Mouse (Mus musculus) hindbrain, embryonic 12.5 days (tissue): ENCODE measurements at regions not wholly inside any gene's neighbourhood (a gene's known extent, or its start where the extent isn't known, plus 50 kb on each side); places are given as distances from the start of the nearest gene placed in this dataset.

Experiments used
- ATAC-seq: fragments of 200-750 bp; cut with Nextera tagmentation; 2 replicates; pipeline ENCODE4 v1.8.0; 2017; ENCODE audit warnings: moderate TSS enrichment; ENCODE audit not compliant: low FRiP score
- H3K27ac ChIP-seq: fragments of 300-500 bp; sonication (generic); 2 replicates; pipeline ENCODE4 v1.5.1; 2016; ENCODE audit warnings: mild to moderate bottlenecking
- H3K27me3 ChIP-seq: fragments of 300-500 bp; sonication (generic); 2 replicates; pipeline ENCODE4 v1.6.1; 2016; ENCODE audit warnings: mild to moderate bottlenecking
- H3K36me3 ChIP-seq: fragments of 300-500 bp; sonication (generic); 2 replicates; pipeline ENCODE4 v1.6.1; 2016; ENCODE audit warnings: mild to moderate bottlenecking
- H3K4me1 ChIP-seq: fragments of 300-500 bp; sonication (generic); 2 replicates; pipeline ENCODE4 v1.6.1; 2016
- H3K4me2 ChIP-seq: fragments of 300-500 bp; sonication (generic); replicated peaks from 2 replicates; pipeline ENCODE4 v1.6.1; 2016; ENCODE audit warnings: mild to moderate bottlenecking
- H3K4me3 ChIP-seq: fragments of 300-500 bp; sonication (generic); 2 replicates; pipeline ENCODE4 v1.5.1; 2016; ENCODE audit warnings: mild to moderate bottlenecking
- H3K9ac ChIP-seq: fragments of 300-500 bp; sonication (generic); 2 replicates; pipeline ENCODE4 v1.6.1; 2016; ENCODE audit warnings: mild to moderate bottlenecking, moderate library complexity
- H3K9me3 ChIP-seq: fragments of 300-500 bp; sonication (generic); replicated peaks from 2 replicates; pipeline ENCODE4 v1.6.1; 2016; ENCODE audit warnings: mild to moderate bottlenecking
- WGBS: fragments of 180-500 bp; shearing (Covaris S2); methylation state at CpG from one replicate; pipeline ENCODE4 v1.1.7; 2016; 5-methylcytosine and 5-hydroxymethylcytosine counted together

DNA sequence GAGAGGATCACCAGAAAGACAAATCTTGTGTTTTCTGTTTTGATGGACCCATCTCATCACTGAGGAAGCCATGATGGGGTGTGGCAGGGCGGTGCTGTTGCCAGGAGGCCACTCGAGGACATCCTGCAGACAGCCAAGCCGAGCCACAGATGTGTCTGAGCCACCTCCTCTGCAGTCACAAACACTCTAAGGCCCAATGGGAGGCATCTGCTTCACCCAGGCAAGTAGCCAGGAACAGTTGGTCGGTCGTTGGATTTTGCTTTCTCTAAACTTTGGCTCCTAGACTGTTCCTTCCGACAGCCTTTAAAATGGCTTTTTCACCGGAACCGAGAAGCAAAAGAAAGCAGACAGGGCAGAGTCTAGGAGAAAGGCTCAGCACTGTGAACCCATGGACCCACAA, 90.5 kb downstream of the Gas1 start:
- no peak for ATAC-seq
- Histone ChIP-seq H3K9ac (no peak overlapping the region), H3K36me3 (no peaks in the 10 kb centered on the region), H3K27me3 (peaks cover 6% of the 10 kb centered on the region), H3K9me3 (0 out of 2 replicates have a peak, but pooled peaks cover 2% of the 10 kb centered on the region), H3K27ac (no peak overlapping the region), H3K4me2 (no peak overlapping the region), H3K4me3 (no peak overlapping the region), H3K4me1 (peaks cover 10% of the 10 kb centered on the region)
- WGBS = 95% methylated on average over 8 of the region's 8 CpGs

DNA sequence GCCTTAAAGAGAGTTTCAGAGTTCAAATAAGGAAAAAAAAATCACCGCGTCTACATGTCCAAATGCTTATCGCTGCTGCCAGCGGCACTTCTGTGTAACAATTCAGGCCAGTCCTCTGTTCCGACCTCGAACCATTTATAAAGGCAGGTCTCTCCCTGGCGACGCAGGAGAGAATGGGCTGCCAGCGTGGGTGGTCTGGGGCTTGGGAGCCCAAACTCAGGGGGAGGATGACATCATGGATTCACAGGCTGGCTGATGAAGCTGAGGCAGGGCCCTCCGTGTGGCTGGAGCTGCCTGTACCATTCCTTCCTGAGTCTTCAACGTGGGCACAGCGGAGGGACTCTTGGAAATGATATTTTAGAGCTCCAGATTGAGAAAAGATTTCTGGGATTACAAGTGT, 92.2 kb downstream of the Gas1 start:
- Histone ChIP-seq H3K9me3 (no peaks in the 10 kb centered on the region), H3K4me1 (peaks cover 10% of the 10 kb centered on the region), H3K9ac (no peak overlapping the region), H3K4me2 (peak overlapping the region; percentile 42), H3K27ac (no peak overlapping the region), H3K4me3 (no peak overlapping the region), H3K27me3 (peaks cover 6% of the 10 kb centered on the region), H3K36me3 (no peaks in the 10 kb centered on the region)
- 8% methylated on average over 12 of the region's 12 CpGs for WGBS
- peak; percentile 66; the same call in 1 of the 2 replicates for ATAC-seq

DNA sequence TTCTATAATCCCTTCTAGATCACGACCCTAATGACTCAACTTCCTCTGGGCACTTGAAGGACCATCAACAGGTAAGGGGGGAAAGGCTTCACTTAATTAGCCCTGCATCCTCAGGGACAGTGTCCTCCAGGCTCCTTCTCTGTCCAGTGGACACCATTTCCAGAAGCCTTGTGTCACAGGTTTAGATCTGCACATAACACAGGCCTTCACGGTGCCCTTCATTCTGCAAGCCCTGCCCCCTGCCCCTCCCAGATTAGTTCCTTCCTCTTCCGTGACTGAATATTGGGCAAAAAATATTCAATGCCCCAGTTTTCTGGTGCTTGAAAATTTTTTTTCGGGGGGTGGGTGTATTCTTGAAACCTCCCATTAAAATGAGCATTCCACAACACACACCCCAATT, 92.9 kb downstream of the Gas1 start:
- 63% methylated on average over 4 of the region's 4 CpGs for WGBS
- Histone ChIP-seq H3K9me3 (no peaks in the 10 kb centered on the region), H3K27ac (no peak overlapping the region), H3K36me3 (no peaks in the 10 kb centered on the region), H3K4me3 (no peak overlapping the region), H3K4me2 (no peak overlapping the region), H3K4me1 (peaks cover 10% of the 10 kb centered on the region), H3K27me3 (peaks cover 6% of the 10 kb centered on the region), H3K9ac (no peak overlapping the region)
- ATAC-seq = no peak

DNA sequence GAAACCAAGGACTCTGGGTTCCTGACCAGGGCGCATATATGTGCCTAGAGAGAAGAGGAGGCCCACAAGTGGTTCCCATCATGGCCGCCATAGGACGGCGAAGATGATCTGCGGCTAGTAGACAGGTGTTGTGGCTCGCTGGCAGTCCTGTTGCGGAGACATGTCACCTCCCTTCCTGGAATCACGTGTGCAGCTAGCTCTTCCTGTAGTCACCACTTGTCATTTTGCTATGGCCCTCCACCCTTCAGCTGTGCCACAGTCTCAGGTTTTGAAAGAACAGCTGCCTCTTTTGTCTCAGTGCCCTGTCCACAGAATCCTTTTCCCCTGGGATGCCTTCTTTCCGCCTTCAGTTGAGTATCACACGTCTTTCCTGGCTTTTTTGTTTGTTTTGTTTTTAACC, 97.1 kb downstream of the Gas1 start:
- ATAC-seq = no peak
- 78% methylated on average over 10 of the region's 10 CpGs for WGBS
- no peaks in the 10 kb centered on the region for H3K9me3 ChIP-seq

DNA sequence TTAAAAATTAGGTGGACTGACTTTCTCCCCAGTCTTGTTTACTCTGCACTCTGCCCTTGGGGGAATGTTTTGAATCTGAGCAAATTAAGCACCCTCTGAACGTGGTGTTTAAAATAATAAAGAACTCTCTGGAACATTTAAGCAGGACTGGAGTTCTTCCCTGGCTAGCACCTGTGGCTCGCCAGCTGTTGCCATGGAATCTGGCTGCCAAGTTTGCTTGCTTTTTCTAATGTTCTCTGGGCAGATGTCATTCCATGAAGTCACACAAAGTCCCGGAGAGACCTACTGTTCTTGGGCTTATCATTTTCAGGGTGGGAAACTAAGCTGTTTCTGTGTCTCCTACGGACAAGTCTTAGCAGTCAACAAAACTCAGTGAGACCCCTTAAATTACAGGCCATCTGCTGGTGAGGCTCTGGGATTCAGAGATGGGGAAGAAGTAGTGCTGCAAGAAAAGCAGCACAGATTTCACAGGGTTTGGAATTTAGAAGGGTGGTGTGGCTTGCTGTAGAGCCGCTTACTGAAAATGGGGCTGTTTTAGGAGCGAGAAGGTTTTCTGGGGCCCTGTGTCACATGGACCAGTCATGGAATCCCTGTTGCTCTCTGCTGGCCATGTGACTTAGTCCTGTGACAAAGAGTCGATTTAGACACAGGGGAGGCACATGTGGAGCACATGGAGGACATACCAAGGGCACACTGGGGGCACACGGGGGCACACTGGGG, 98.7 kb downstream of the Gas1 start:
- ATAC-seq = no peak
- H3K9me3 ChIP-seq = no peaks in the 10 kb centered on the region
- no peak overlapping the region for H3K9ac ChIP-seq
- H3K4me3 ChIP-seq = no peak overlapping the region
- H3K27me3 ChIP-seq = peaks cover under 1% of the 10 kb centered on the region; the same call in 1 of the 2 replicates
- 77% methylated on average over 8 of the region's 8 CpGs for WGBS
- H3K4me1 ChIP-seq = 0 out of 2 replicates have a peak, but pooled peaks cover 4% of the 10 kb centered on the region
- H3K36me3 ChIP-seq = no peaks in the 10 kb centered on the region
- H3K27ac ChIP-seq = no peak overlapping the region
- no peak overlapping the region for H3K4me2 ChIP-seq

More for the DNA sequence above, 97.1 kb downstream of the Gas1 start:
- Histone ChIP-seq H3K27me3 (peaks cover 6% of the 10 kb centered on the region), H3K36me3 (no peaks in the 10 kb centered on the region), H3K27ac (no peak overlapping the region), H3K4me3 (no peak overlapping the region), H3K9ac (no peak overlapping the region), H3K4me1 (peaks cover 10% of the 10 kb centered on the region), H3K4me2 (no peak overlapping the region)

DNA sequence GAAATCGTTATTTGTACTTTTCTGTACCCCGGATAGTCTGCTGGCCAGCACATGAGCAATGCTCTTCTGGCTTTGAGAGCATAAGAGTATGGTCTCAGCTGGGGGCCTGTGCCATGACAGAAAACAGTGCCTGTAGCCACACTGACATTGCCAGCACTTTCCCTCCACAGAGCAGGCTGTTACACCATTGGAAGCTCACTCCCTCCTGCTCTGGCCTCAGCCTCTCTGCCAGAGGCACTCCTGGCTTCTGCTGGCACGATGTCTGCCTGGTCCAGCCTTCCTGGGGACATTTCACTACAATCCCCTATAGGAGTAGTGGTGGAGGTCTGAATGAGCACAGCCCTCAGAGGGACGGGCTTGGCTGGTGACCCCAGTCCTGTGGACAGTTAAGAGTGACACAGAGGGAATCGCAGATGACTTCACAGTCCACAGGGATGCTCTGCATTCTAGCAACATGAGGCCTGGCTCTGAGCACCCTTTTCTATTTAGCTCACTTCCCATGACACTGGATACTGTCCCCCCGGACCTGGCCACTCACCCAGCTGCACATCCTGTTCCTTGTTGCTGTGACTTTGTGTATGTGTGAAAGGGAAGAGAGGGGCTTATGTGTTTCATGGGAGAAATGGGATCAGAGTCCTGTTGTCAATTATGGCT, 100.9 kb downstream of the Gas1 start:
- no peaks in the 10 kb centered on the region for H3K36me3 ChIP-seq
- no peaks in the 10 kb centered on the region for H3K9me3 ChIP-seq
- no peak overlapping the region for H3K4me2 ChIP-seq
- ATAC-seq = no peak
- H3K27me3 ChIP-seq = no peaks in the 10 kb centered on the region
- H3K9ac ChIP-seq = no peak overlapping the region
- H3K4me3 ChIP-seq = no peak overlapping the region
- 63% methylated on average over 6 of the region's 6 CpGs for WGBS
- no peak overlapping the region for H3K27ac ChIP-seq
- H3K4me1 ChIP-seq = peaks cover 9% of the 10 kb centered on the region; the same call in 1 of the 2 replicates

DNA sequence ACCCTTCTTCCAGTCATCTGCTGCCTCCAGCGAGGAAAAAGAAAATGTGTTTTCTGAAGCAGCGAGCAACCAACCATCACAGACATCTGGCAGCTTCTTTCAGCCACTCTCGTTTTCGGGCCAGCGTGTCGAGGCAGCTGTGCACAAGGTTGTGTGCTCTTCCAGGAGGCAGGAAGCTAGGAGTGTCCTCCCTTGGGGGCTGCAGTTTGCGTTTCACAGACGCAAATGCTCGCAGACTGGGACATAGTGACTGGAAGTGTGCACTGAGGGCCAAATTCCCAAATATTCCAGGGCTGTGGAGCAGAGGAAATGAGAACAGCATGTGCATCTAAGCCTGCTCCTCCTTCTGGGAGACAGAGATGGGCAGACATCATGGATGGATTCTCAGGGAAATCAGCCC, 105.6 kb downstream of the Gas1 start:
- Histone ChIP-seq H3K4me3 (no peak overlapping the region), H3K27ac (no peak overlapping the region), H3K9me3 (no peaks in the 10 kb centered on the region), H3K4me1 (peaks cover 13% of the 10 kb centered on the region; the same call in 1 of the 2 replicates), H3K9ac (no peak overlapping the region), H3K36me3 (no peaks in the 10 kb centered on the region), H3K4me2 (no peak overlapping the region), H3K27me3 (no peaks in the 10 kb centered on the region)
- no peak for ATAC-seq
- 58% methylated on average over 9 of the region's 9 CpGs for WGBS

DNA sequence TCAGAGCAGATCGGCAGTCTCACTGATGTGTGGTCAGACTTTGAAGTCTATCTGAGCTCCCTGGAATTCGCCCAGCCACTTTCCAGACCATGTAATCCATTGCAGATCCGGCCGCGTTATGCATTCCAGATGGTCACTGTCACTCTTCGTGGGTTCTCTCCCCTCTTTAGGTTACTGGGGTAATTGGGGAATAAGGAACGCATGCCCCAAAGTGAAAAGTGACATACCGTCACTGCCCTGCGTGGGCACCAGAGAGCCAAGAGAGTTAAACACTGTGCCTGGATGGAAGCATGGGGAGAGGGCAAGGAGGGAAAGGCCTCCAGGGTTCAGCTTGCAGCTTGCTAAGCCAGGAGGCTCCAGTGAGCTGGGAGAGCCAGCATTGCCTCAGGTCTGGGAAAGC, 108.0 kb downstream of the Gas1 start:
- no peak for ATAC-seq
- H3K27ac ChIP-seq = no peak overlapping the region
- 52% methylated on average over 9 of the region's 9 CpGs for WGBS

DNA sequence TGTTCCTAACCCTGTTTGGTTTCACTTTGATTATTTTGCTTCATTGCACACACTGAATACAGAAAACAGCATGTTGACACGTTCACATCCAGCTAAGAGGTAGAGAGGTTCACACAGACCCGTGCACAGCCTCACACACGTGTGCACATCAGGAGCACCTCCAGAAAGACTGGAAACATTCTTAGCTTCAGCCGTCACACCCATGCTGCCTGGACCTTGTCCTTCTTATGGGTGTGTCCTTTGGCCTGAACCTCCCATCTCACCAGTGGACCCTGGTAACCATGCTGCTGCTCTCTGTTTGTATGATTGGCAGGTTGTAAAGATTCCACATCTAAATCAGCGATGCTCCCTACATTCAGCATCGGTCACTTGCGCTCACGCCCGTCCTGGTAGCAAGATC, 109.8 kb downstream of the Gas1 start:
- WGBS = 73% methylated on average over 9 of the region's 9 CpGs
- Histone ChIP-seq H3K36me3 (no peaks in the 10 kb centered on the region), H3K4me3 (no peak overlapping the region), H3K4me2 (no peak overlapping the region), H3K27ac (no peak overlapping the region), H3K9ac (no peak overlapping the region), H3K27me3 (no peaks in the 10 kb centered on the region), H3K9me3 (no peaks in the 10 kb centered on the region), H3K4me1 (peaks cover 9% of the 10 kb centered on the region; the same call in 1 of the 2 replicates)
- no peak for ATAC-seq

More for the DNA sequence above, 108.0 kb downstream of the Gas1 start:
- Histone ChIP-seq H3K4me3 (no peak overlapping the region), H3K27me3 (no peaks in the 10 kb centered on the region), H3K4me2 (no peak overlapping the region), H3K9ac (no peak overlapping the region), H3K4me1 (peaks cover 9% of the 10 kb centered on the region; the same call in 1 of the 2 replicates), H3K36me3 (no peaks in the 10 kb centered on the region), H3K9me3 (no peaks in the 10 kb centered on the region)

DNA sequence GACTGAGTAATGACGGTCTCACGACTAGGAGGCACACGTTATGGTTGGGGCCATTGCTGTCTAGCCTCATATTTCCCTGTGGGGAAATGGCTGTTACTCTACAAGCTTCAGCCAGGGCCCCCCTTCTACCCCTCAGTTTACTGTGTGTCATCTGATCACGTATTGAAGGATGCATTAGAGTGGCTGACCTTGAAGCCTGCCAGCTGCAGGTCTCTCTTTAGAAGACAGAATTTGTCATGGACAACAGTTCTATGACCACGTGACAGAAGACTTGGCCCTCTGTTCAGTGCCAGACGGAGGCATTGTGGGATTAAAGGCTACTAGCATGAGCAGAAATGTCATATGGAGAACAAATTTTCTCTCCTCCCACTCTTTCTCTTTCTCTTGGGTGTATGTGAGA, 115.6 kb downstream of the Gas1 start:
- no peak for ATAC-seq

DNA sequence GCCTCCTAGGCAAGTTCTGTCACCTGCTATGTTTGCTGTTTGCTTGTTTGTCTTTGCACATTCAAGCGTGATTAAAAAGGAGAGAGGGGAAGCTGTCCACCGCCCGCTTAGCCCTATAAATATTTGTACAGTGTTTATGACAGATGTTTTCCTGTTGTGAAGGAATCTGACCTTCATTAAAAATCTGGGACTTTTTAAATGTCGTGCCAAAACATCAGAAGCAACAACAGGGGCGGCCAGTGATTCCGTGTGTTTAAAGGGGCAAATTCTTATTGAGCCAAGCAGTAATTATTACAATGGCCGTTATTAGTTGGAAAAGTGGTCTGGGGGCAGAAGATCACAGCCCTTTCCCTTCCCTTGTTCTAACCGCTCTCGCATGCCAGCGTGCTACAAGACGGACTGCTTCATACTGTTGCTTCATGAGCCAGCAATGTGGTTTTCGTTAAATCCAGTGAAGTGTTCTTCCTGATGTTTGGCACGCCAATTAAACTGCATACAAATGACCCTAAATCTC, 119.3 kb downstream of the Gas1 start:
- Histone ChIP-seq H3K9ac (no peak overlapping the region), H3K4me3 (no peak overlapping the region), H3K9me3 (no peaks in the 10 kb centered on the region), H3K36me3 (no peaks in the 10 kb centered on the region), H3K4me1 (peaks cover 9% of the 10 kb centered on the region), H3K27me3 (no peaks in the 10 kb centered on the region), H3K27ac (no peak overlapping the region), H3K4me2 (no peak overlapping the region)
- no peak for ATAC-seq
- WGBS = 41% methylated on average over 13 of the region's 13 CpGs

More for the DNA sequence above, 115.6 kb downstream of the Gas1 start:
- 70% methylated on average over 6 of the region's 6 CpGs for WGBS
- Histone ChIP-seq H3K36me3 (no peaks in the 10 kb centered on the region), H3K4me3 (no peak overlapping the region), H3K4me1 (peaks cover 9% of the 10 kb centered on the region), H3K4me2 (no peak overlapping the region), H3K9ac (no peak overlapping the region), H3K9me3 (no peaks in the 10 kb centered on the region), H3K27ac (no peak overlapping the region), H3K27me3 (no peaks in the 10 kb centered on the region)

DNA sequence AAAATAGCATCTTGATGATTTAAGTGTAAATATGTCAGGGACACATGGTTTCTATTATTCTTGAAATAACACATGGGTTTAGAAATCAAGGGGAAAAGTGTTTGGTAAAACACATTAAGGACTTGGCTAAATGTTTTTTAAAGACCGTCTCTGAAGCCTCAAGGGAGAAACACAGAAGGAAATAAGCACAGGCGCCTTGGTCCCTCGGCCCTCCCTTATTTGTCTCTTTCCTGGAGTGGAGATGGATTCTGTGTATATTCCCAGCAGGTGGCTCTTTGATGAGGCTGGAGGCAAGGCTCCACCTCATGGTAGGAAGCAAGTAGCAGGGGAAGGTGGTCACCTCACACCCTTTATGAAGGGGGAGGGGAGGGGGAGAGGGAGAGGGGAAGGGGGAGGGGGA, 122.6 kb downstream of the Gas1 start:
- H3K4me2 ChIP-seq = no peak overlapping the region
- no peaks in the 10 kb centered on the region for H3K27me3 ChIP-seq
- no peak overlapping the region for H3K9ac ChIP-seq
- no peak overlapping the region for H3K4me3 ChIP-seq
- no peak for ATAC-seq
- no peak overlapping the region for H3K27ac ChIP-seq
- peaks cover 19% of the 10 kb centered on the region for H3K4me1 ChIP-seq
- no peaks in the 10 kb centered on the region for H3K36me3 ChIP-seq
- 40% methylated on average over 3 of the region's 3 CpGs for WGBS
- H3K9me3 ChIP-seq = no peaks in the 10 kb centered on the region
